Mouse (Mus musculus): ENCODE results near the gene Gpr82. TPM values are rescaled to one million over a fixed set of nuclear protein-coding genes. Genes with fewer than 3 reads are reported as not detected.

Gpr82 gene
- polyA plus RNA-seq, 1 experiment = not detected

DNA sequence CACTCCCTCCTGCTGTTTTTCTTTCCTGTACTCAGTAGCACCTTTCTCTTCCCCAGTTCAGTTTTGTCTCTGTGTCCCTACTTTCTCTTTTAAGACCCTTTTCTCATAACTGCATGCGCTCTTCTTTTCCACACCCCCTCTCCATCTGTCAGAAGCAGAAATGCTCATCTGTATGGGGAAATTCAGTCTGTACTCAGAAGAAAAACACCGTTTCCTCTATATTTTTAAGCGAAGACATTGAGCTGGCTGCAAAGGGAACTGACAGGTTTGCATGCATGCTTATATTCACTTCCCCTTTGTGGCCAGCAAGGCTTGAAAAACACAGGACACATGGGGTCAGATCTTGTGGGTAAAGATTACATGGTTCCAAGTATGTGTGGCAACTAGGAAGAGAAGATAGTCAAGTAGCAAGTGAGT is 6.2 kb upstream of the Gpr82 start:
- TF ChIP-seq CTCF (IDR thresholded peaks at IDR 0.05; ENCODE audit: borderline replicate concordance, extremely low read depth, insufficient read depth, insufficient read length) = no peak
- no peak for TF ChIP-seq POLR2A (IDR thresholded peaks at IDR 0.05; ENCODE audit: borderline replicate concordance, extremely low read depth, insufficient read depth, insufficient read length, poor library complexity, severe bottlenecking)
- no peak for DNase-seq (ENCODE audit: low read depth)

DNA sequence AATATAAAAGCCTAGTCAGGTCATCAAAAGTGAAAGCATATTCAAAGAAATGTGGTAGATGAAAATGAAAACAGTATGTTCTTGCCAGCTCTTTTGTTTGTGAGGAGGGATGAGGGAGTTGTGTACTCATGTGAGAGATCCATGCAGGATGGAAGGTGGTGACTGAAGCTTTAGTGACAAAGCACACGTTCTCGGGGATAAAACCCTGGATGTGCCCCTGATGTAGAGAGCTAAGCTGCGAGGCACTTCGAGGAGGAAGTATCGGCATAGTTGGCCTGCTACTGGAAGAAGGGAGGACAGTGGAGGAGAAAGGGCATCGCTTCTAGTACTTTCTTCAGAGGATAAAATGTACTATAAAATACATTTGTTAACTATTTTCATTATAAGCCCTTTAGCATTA is 5.3 kb upstream of the Gpr82 start:
- DNase-seq (ENCODE audit: low read depth) = no peak
- TF ChIP-seq POLR2A (IDR thresholded peaks at IDR 0.05; ENCODE audit: borderline replicate concordance, extremely low read depth, insufficient read depth, insufficient read length, poor library complexity, severe bottlenecking) = no peak
- no peak for TF ChIP-seq CTCF (IDR thresholded peaks at IDR 0.05; ENCODE audit: borderline replicate concordance, extremely low read depth, insufficient read depth, insufficient read length)

DNA sequence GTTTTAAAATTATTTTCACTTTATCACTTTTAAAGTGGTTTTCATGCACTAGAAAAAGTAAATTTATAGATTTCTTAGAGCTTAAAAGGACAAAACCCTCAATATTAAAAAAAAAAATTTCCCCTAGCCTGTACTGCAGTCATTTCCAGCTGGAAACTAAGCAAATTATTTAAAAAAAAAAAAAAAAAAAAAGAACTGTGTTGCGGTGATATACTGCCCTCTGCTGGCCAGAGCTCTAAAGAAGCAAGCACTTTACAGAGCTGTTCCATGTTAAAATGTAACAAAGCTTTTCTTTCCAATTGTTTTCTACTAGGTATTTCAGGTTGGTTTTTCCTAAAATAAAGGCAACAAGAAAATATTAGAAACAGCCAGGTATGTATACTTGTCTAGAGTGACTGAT is 4.4 kb upstream of the Gpr82 start:
- peak; percentile 76 for DNase-seq (ENCODE audit: low read depth)
- TF ChIP-seq POLR2A (IDR thresholded peaks at IDR 0.05; ENCODE audit: borderline replicate concordance, extremely low read depth, insufficient read depth, insufficient read length, poor library complexity, severe bottlenecking) (no peak), CTCF (IDR thresholded peaks at IDR 0.05; ENCODE audit: borderline replicate concordance, extremely low read depth, insufficient read depth, insufficient read length) (peak; percentile 52; the same call in 1 of the 2 replicates)

DNA sequence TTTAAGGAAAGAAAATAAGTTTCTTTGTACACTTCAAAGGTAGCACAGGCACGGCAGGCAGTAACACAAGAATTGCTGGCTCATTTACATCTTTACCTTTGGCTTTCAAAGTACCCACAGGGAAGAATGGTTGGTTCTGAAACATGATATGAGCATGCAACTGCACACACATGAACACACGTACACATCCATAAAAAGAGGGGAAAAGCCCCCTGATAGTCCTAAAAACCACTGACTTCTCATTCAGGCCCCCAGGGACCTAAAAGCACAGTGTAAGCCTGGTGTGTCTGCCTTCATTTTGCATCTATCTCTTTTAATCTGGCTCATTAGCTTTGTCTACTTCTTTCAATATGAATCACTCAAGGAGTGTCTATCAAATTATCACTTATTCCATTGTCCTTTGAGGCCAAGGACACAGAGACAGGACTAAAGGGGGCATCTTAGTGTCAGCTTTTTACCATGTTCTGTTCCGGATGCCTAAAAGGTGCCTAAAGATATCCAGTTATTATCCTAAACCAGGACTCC is 2.5 kb upstream of the Gpr82 start:
- no peak for TF ChIP-seq POLR2A (IDR thresholded peaks at IDR 0.05; ENCODE audit: borderline replicate concordance, extremely low read depth, insufficient read depth, insufficient read length, poor library complexity, severe bottlenecking)
- no peak for TF ChIP-seq CTCF (IDR thresholded peaks at IDR 0.05; ENCODE audit: borderline replicate concordance, extremely low read depth, insufficient read depth, insufficient read length)
- DNase-seq (ENCODE audit: low read depth) = no peak

DNA sequence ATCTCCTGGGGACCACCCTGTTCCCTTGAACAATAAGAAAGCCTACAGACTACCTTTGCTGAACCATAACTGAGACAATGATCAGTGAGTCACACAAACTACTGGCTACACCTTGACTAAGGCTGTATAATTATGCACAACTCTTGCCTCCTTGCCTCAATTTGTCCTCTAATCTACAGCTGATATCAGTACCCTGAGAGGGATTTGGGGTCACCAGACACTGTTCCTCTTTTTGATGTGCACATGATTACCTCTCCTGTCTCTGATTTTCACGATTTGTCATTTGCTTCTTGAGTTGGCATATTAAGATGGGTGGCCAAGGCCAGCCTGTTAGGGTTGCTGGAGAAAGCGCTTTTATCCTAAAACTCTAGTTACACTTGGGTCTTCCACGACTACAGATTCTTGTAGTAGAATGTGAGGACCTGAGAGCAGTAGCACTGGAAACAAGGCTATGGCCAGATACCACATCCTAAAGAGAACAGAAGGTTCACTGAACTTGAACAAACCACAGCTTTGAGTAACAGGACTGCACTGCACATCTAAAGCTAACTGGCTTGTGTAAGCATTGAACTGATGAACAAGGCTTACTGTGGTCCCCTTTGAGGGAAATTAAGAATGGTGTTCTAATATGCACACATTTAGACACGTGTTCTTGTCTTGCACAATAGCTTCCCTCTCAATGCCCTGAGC is 1.8 kb upstream of the Gpr82 start:
- TF ChIP-seq POLR2A (IDR thresholded peaks at IDR 0.05; ENCODE audit: borderline replicate concordance, extremely low read depth, insufficient read depth, insufficient read length, poor library complexity, severe bottlenecking) (no peak), CTCF (IDR thresholded peaks at IDR 0.05; ENCODE audit: borderline replicate concordance, extremely low read depth, insufficient read depth, insufficient read length) (no peak)

DNA sequence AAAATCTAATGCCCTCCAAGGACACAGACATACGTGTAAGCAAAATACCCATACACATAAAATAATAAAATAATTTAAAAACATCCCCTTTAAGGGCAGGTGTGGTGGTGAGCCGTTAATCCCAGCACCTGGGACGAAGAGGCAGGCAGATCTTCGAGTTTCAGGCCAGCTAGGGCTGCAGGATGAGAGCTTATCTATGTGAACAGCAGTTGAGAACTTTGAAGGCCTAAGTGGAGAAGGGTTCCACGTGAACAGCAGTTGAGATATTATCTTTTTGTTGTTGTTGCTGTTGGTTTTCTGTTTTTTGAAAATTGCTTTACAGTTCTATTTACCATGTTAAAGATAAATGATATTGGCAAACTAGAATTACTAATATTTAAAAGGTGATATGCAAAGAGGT is 7.7 kb downstream of the Gpr82 start:
- TF ChIP-seq CTCF (IDR thresholded peaks at IDR 0.05; ENCODE audit: borderline replicate concordance, extremely low read depth, insufficient read depth, insufficient read length) (no peak), POLR2A (IDR thresholded peaks at IDR 0.05; ENCODE audit: borderline replicate concordance, extremely low read depth, insufficient read depth, insufficient read length, poor library complexity, severe bottlenecking) (no peak)
- DNase-seq (ENCODE audit: low read depth) = no peak

More for the DNA sequence above, 1.8 kb upstream of the Gpr82 start:
- no peak for DNase-seq (ENCODE audit: low read depth)

DNA sequence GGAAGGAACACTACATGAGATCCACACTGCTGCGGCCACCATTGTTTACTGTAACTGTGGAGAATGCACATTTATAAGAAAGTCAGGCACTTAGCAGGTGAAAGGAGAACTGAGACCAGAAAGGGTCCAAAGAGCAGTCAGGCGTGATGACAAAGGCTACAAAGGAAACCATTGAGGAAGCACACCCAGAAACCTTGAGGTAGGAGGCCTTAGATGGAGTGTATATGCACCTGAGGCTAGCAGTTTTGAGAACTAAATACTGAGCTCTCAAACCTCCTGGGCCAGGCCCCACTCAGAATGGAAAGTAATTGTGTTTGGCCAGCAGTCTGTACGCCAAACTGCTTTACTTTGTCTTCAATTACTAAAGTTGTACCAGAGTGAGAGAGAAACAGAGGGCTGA is 9.2 kb downstream of the Gpr82 start:
- no peak for TF ChIP-seq CTCF (IDR thresholded peaks at IDR 0.05; ENCODE audit: borderline replicate concordance, extremely low read depth, insufficient read depth, insufficient read length)
- no peak for TF ChIP-seq POLR2A (IDR thresholded peaks at IDR 0.05; ENCODE audit: borderline replicate concordance, extremely low read depth, insufficient read depth, insufficient read length, poor library complexity, severe bottlenecking)

DNA sequence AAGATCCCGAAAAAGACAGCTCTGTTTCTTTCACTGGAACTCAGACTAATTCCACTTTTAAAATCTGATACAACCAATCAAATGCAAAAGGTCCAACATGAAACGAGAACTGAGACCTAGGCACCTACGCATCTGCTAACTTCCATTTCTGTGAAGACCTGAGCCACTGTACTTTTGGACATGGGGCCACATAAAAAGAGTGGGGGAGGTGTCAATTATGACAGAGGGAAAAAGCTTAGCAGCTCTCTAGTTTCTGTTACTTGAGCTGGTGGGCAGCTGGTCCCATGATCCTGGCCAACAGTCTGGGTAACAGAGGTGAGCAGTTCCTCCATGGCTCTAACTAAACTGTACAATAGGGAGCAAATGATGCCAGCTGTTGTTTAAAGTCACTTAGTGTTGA is 11.8 kb downstream of the Gpr82 start:
- TF ChIP-seq POLR2A (IDR thresholded peaks at IDR 0.05; ENCODE audit: borderline replicate concordance, extremely low read depth, insufficient read depth, insufficient read length, poor library complexity, severe bottlenecking) (no peak), CTCF (IDR thresholded peaks at IDR 0.05; ENCODE audit: borderline replicate concordance, extremely low read depth, insufficient read depth, insufficient read length) (no peak)
- DNase-seq (ENCODE audit: low read depth) = no peak

More for the DNA sequence above, 9.2 kb downstream of the Gpr82 start:
- no peak for DNase-seq (ENCODE audit: low read depth)

DNA sequence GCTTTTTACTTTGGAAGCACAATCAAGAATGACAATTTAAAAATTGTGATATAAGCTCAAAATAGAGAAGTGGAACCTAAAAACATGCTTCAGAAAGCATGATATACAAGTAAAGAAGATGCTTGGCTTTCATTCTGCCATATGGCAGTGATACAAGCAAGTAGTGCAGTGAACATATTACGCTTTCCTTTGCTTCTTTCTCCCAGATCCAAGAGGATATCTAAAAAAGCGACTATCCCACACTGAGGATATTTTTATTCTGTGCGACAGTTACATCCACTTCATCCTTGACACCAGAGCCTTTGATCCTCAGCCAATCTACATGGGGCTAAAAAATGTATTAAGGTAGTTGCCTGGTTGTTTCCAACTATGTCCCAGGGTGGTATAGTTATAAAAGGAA is 20.6 kb downstream of the Gpr82 start:
- DNase-seq (ENCODE audit: low read depth) = no peak
- no peak for TF ChIP-seq CTCF (IDR thresholded peaks at IDR 0.05; ENCODE audit: borderline replicate concordance, extremely low read depth, insufficient read depth, insufficient read length)

DNA sequence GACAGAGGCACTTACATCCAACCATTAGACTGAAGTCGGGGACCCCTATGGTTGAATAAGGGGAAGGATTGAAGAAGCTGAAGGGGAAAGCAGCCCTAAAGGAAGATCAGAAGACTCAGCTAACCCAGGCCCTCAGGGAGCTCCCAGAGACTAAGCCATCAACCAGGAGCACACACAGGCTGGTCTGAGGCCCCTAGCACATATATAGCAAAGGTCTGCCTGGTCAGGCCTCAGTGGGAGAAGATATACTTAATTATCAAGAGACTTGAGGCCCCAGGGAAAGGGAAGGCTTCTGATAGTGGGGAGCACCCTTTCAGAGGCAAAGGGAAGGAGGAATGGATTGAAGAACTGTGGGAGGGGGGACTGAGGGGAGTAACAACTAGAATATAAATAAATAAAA is 25.4 kb downstream of the Gpr82 start:
- no peak for TF ChIP-seq POLR2A (IDR thresholded peaks at IDR 0.05; ENCODE audit: borderline replicate concordance, extremely low read depth, insufficient read depth, insufficient read length, poor library complexity, severe bottlenecking)
- TF ChIP-seq CTCF (IDR thresholded peaks at IDR 0.05; ENCODE audit: borderline replicate concordance, extremely low read depth, insufficient read depth, insufficient read length) = no peak
- no peak for DNase-seq (ENCODE audit: low read depth)

DNA sequence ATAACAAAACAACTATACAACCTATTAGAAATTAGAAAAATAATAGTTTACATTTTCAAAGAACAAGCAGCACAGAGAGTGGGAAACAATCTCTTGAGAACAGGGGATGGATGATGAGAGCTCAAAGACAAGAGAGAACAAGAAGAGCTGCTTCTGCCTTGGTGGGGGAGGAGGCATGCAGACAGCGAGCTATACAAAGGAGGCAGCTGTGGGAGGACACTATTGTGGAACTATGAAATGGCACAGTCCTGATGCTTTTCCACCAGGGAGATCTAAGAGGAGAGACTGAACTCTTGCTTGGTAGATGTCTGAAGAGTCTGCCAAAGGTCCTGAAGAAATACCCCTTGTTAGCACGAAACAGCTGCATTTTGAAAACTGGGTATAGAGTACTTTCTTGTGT is 27.2 kb downstream of the Gpr82 start:
- TF ChIP-seq POLR2A (IDR thresholded peaks at IDR 0.05; ENCODE audit: borderline replicate concordance, extremely low read depth, insufficient read depth, insufficient read length, poor library complexity, severe bottlenecking) (no peak), CTCF (IDR thresholded peaks at IDR 0.05; ENCODE audit: borderline replicate concordance, extremely low read depth, insufficient read depth, insufficient read length) (no peak)

DNA sequence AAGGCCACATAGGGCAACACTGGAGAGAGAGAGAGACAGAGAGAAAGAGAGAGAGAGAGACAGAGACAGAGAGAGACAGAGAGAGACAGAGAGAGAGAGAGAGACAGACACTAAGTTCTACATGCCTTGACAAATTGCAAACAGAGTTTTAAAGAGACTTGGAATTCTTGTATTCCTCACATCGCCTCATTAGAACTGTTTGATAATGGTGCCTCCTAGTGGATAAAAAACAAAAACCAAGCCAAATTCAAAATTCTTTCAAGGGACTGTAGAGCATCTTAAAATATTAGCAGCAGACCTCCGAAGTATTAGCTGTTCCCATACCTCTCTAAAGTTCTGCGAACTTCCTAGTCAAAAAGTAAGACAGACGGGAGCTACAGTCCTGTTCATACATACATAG is 30.7 kb downstream of the Gpr82 start:
- no peak for DNase-seq (ENCODE audit: low read depth)
- TF ChIP-seq POLR2A (IDR thresholded peaks at IDR 0.05; ENCODE audit: borderline replicate concordance, extremely low read depth, insufficient read depth, insufficient read length, poor library complexity, severe bottlenecking) (no peak), CTCF (IDR thresholded peaks at IDR 0.05; ENCODE audit: borderline replicate concordance, extremely low read depth, insufficient read depth, insufficient read length) (no peak)

More for the DNA sequence above, 27.2 kb downstream of the Gpr82 start:
- peak; percentile 18 for DNase-seq (ENCODE audit: low read depth)
